ENCODE assay signal across 10 mouse cellular contexts in genomic region chr16:15054306-15055001, GRCm38 (mm10).
DNase-seq lines count a peak whose midpoint lies in the region; ATAC-seq and TF ChIP-seq lines count a peak whose summit lies in the region.
"Had no signal": no experiment of that assay in that cellular context is flagged by ENCODE, and none has a peak within 500 bp of the region (broad histone marks: within the 10 kb centered on the region; RNA-seq: fewer than 3 reads in every experiment).

No protein-coding gene starts in this region.

- peaks cover 41% of the 10 kb centered on the region for H3K4me1 ChIP-seq in hindbrain, embryonic 10.5 days (replicated peaks)
- peaks cover 16% of the 10 kb centered on the region for H3K4me1 ChIP-seq in hindbrain, embryonic 13.5 days (replicated peaks)
- peaks cover 29% of the 10 kb centered on the region for H3K4me1 ChIP-seq in embryonic fibroblast, embryonic 13.5 days (ENCODE audit: control insufficient read depth, insufficient read depth, low read length)
- peaks cover 54% of the 10 kb centered on the region for H3K4me1 ChIP-seq in limb, embryonic 13.5 days
- H3K4me1 ChIP-seq: liver, embryonic 12.5 days had no signal

- no peak overlapping the region for H3K9ac ChIP-seq in hindbrain, embryonic 13.5 days
- H3K9ac ChIP-seq in limb, embryonic 13.5 days: no peak overlapping the region
- H3K9ac ChIP-seq: liver, embryonic 12.5 days; midbrain, embryonic 12.5 days had no signal

- no peak for TF ChIP-seq POLR2A in embryonic fibroblast, embryonic 13.5 days (IDR thresholded peaks at IDR 0.05; ENCODE audit: low read depth, low read length)

- DNase-seq in hindbrain, embryonic 10.5 days (ENCODE audit: low spot score): peak; percentile 3
- peak; percentile 47 for DNase-seq in adipocyte (ENCODE audit: low spot score)
- DNase-seq in ovary, postnatal 10 days (ENCODE audit: low spot score): no peak
- DNase-seq in frontal cortex, postnatal 25 days (ENCODE audit: low spot score in 2 of 2): no peak
- DNase-seq in layer of hippocampus, adult 8-10 months (ENCODE audit: low spot score in 2 of 2): no peak

- H3K4me3 ChIP-seq in hindbrain, embryonic 10.5 days: no peak overlapping the region
- no peak overlapping the region for H3K4me3 ChIP-seq in hindbrain, embryonic 13.5 days
- no peak overlapping the region for H3K4me3 ChIP-seq in embryonic fibroblast, embryonic 13.5 days (ENCODE audit: insufficient read depth, low read length)
- no peak overlapping the region for H3K4me3 ChIP-seq in limb, embryonic 13.5 days
- H3K4me3 ChIP-seq: liver, embryonic 12.5 days; midbrain, embryonic 12.5 days had no signal

- WGBS in hindbrain, embryonic 10.5 days: 26% methylated on average over 5 of the region's 5 CpGs
- 27% methylated on average over 5 of the region's 5 CpGs for WGBS in hindbrain, embryonic 13.5 days
- 23% methylated on average over 5 of the region's 5 CpGs for WGBS in limb, embryonic 13.5 days

- no peaks in the 10 kb centered on the region for H3K9me3 ChIP-seq in hindbrain, embryonic 10.5 days
- H3K9me3 ChIP-seq in hindbrain, embryonic 13.5 days: no peaks in the 10 kb centered on the region
- no peaks in the 10 kb centered on the region for H3K9me3 ChIP-seq in limb, embryonic 13.5 days
- H3K9me3 ChIP-seq: liver, embryonic 12.5 days; midbrain, embryonic 12.5 days had no signal

- no peak for ATAC-seq in hindbrain, embryonic 13.5 days (ENCODE audit: low FRiP score)
- ATAC-seq in limb, embryonic 13.5 days (ENCODE audit: low FRiP score, low read depth): 0 out of 2 replicates have a peak, but pooled peaks have one; percentile 12
- ATAC-seq: liver, embryonic 12.5 days had no signal

- peak overlapping the region; percentile 23; the same call in 1 of the 2 replicates for H3K27ac ChIP-seq in hindbrain, embryonic 10.5 days
- H3K27ac ChIP-seq in hindbrain, embryonic 13.5 days: no peak overlapping the region
- peak overlapping the region; percentile 20 for H3K27ac ChIP-seq in embryonic fibroblast, embryonic 13.5 days (ENCODE audit: insufficient read depth, low read length)
- H3K27ac ChIP-seq in limb, embryonic 13.5 days: peak overlapping the region; percentile 80
- H3K27ac ChIP-seq: liver, embryonic 12.5 days; midbrain, embryonic 12.5 days had no signal

- H3K27me3 ChIP-seq in hindbrain, embryonic 10.5 days (ENCODE audit: insufficient read depth, poor library complexity, severe bottlenecking): no peaks in the 10 kb centered on the region
- no peaks in the 10 kb centered on the region for H3K27me3 ChIP-seq in hindbrain, embryonic 13.5 days
- no peaks in the 10 kb centered on the region for H3K27me3 ChIP-seq in limb, embryonic 13.5 days
- H3K27me3 ChIP-seq: liver, embryonic 12.5 days; midbrain, embryonic 12.5 days had no signal

- H3K36me3 ChIP-seq in hindbrain, embryonic 10.5 days: no peaks in the 10 kb centered on the region
- H3K36me3 ChIP-seq in hindbrain, embryonic 13.5 days: no peaks in the 10 kb centered on the region
- H3K36me3 ChIP-seq in limb, embryonic 13.5 days: no peaks in the 10 kb centered on the region
- H3K36me3 ChIP-seq: liver, embryonic 12.5 days; midbrain, embryonic 12.5 days had no signal

- H3K4me2 ChIP-seq in hindbrain, embryonic 13.5 days: no peak overlapping the region
- H3K4me2 ChIP-seq in limb, embryonic 13.5 days (replicated peaks): no peak overlapping the region
- H3K4me2 ChIP-seq: liver, embryonic 12.5 days had no signal

- no peak for TF ChIP-seq CTCF in embryonic fibroblast, embryonic 13.5 days (IDR thresholded peaks at IDR 0.05; ENCODE audit: borderline replicate concordance, insufficient read depth, low read length)

Comparison
In these comparisons a context has a peak if more than half of its experiments do, and no peak if none do; other contexts are left out.
1. DNase-seq: peak in hindbrain, embryonic 10.5 days (single experiment) and adipocyte (single experiment); none in ovary, postnatal 10 days (single experiment), frontal cortex, postnatal 25 days (0 of 2) and layer of hippocampus, adult 8-10 months (0 of 2).